ENCODE assay signal across 35 mouse cellular contexts in the genomic region with DNA sequence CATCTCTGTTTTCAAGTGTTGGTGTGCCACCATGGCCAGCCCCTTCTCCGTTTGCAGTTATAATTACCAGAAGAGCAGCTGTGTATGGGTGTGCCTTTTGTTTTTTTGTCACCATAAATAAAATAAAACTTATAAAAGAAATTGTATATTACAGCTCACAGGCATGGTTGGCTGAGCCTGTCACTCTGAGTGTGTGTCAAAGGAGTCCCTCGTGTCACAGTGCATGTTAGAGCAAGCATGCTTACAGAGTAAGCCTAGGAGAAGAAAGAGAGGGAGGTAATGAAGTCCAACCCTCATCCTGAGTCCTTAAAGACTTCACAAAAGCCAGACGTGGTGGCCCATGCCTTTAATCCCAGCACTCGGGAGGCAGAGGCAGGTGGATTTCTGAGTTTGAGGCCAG.
"Had no signal": no experiment of that assay in that cellular context is flagged by ENCODE, and none has a peak within 500 bp of the region (broad histone marks: within the 10 kb centered on the region; RNA-seq: fewer than 3 reads in every experiment).

No protein-coding gene starts in this region.

- H3K9ac ChIP-seq: heart, embryonic 12.5 days; heart, embryonic 13.5 days; heart, embryonic 15.5 days; hindbrain, embryonic 12.5 days; hindbrain, embryonic 13.5 days; hindbrain, embryonic 14.5 days; hindbrain, embryonic 15.5 days; intestine, embryonic 15.5 days; kidney, embryonic 15.5 days had no signal

- ATAC-seq: hindbrain, embryonic 16.5 days; hindbrain, postnatal 0 days; inflammation-experienced regulatory T-cells, adult 6 months; intestine, embryonic 15.5 days; intestine, embryonic 16.5 days; intestine, postnatal 0 days had no signal

- H3K9me3 ChIP-seq: heart, embryonic 10.5 days; heart, embryonic 12.5 days; heart, embryonic 13.5 days; heart, embryonic 15.5 days; hindbrain, embryonic 10.5 days; hindbrain, embryonic 12.5 days; hindbrain, embryonic 13.5 days; hindbrain, embryonic 15.5 days; intestine, embryonic 15.5 days; kidney, embryonic 15.5 days had no signal

- H3K4me1 ChIP-seq: heart, embryonic 10.5 days; heart, embryonic 12.5 days; heart, embryonic 13.5 days; heart, embryonic 15.5 days; hindbrain, embryonic 10.5 days; hindbrain, embryonic 12.5 days; hindbrain, embryonic 13.5 days; hindbrain, embryonic 15.5 days; intestine, embryonic 15.5 days; kidney, embryonic 15.5 days had no signal

- H3K36me3 ChIP-seq: heart, embryonic 10.5 days; heart, embryonic 12.5 days; heart, embryonic 13.5 days; heart, embryonic 15.5 days; hindbrain, embryonic 10.5 days; hindbrain, embryonic 12.5 days; hindbrain, embryonic 13.5 days; hindbrain, embryonic 15.5 days; intestine, embryonic 15.5 days; kidney, embryonic 15.5 days had no signal

- H3K4me2 ChIP-seq: heart, embryonic 11.5 days; heart, embryonic 12.5 days; heart, embryonic 13.5 days; heart, embryonic 15.5 days; hindbrain, embryonic 12.5 days; hindbrain, embryonic 13.5 days; hindbrain, embryonic 14.5 days; hindbrain, embryonic 15.5 days; intestine, embryonic 15.5 days; kidney, embryonic 15.5 days had no signal

- H3K27ac ChIP-seq: heart, embryonic 10.5 days; heart, embryonic 13.5 days; heart, embryonic 15.5 days; hindbrain, embryonic 10.5 days; hindbrain, embryonic 12.5 days; hindbrain, embryonic 13.5 days; hindbrain, embryonic 14.5 days; hindbrain, embryonic 15.5 days; hindbrain, postnatal 0 days; intestine, embryonic 15.5 days; kidney, embryonic 15.5 days; kidney, postnatal 0 days; layer of hippocampus, adult 2 months had no signal

- H3K27me3 ChIP-seq: heart, embryonic 12.5 days; heart, embryonic 13.5 days; heart, embryonic 15.5 days; hindbrain, embryonic 12.5 days; hindbrain, embryonic 13.5 days; hindbrain, embryonic 15.5 days; intestine, embryonic 15.5 days; kidney, embryonic 15.5 days had no signal

- DNase-seq: heart, postnatal 10 days; heart, postnatal 14 days; heart, postnatal 36 days; heart, postnatal 4 days; kidney, adult 11 months; kidney, adult 18-20 months; kidney, adult 2 months; kidney, adult 8-10 months; kidney, adult 9 months; kidney, postnatal 10 days; kidney, postnatal 14 days; kidney, postnatal 25 days; kidney, postnatal 36 days; kidney, postnatal 4 days; layer of hippocampus, adult 9-11 months; layer of hippocampus, postnatal 36 days had no signal

- H3K4me3 ChIP-seq: heart, embryonic 10.5 days; heart, embryonic 12.5 days; heart, embryonic 13.5 days; heart, embryonic 15.5 days; hindbrain, embryonic 10.5 days; hindbrain, embryonic 12.5 days; hindbrain, embryonic 13.5 days; hindbrain, embryonic 15.5 days; intestine, embryonic 15.5 days; kidney, embryonic 15.5 days; layer of hippocampus, adult 2 months had no signal
